Mouse (Mus musculus) ES-Bruce4 (cell line): Measurements from ENCODE around the gene Nppb.
A peak's percentile ranks its signal among the peaks of the same experiment; 100 is the strongest.

Experiments
- CTCF ChIP-seq: IDR thresholded peaks from one replicate; pipeline ENCODE4 v1.8.1; 2011; ENCODE audit warnings: low read depth, low read length
- EP300 ChIP-seq: IDR thresholded peaks from 2 replicates; pipeline ENCODE4 v1.6.1; 2011; ENCODE audit warnings: low read depth, low read length; ENCODE audit not compliant: insufficient read depth
- POLR2A ChIP-seq: IDR thresholded peaks from one replicate; pipeline ENCODE4 v1.8.1; 2011; ENCODE audit warnings: low read length; ENCODE audit not compliant: insufficient read depth

- TF ChIP-seq CTCF, result no peak
- TF ChIP-seq EP300, result peak; percentile 56
- no peak for TF ChIP-seq POLR2A
Observed at GRCm38 (mm10) chr4:147937486-147937885, 48.1 kb upstream of the Nppb start.
